Mouse (Mus musculus) urinary bladder, adult 18-20 months (tissue): Measurements from ENCODE around the gene Pin1.
"Not testable (repeated sequence)": the region's sequence is repeated elsewhere in the genome, so short reads cannot be mapped to it uniquely, and the experiment has no call there.

ENCODE experiments used
- DNase-seq, 2 experiments: peaks; one replicate each; pipeline ENCODE4 v3.0.0; 2022; ENCODE audit warnings: low spot score in 2 of 2, mixed read lengths in 2 of 2

Pin1 gene

DNA sequence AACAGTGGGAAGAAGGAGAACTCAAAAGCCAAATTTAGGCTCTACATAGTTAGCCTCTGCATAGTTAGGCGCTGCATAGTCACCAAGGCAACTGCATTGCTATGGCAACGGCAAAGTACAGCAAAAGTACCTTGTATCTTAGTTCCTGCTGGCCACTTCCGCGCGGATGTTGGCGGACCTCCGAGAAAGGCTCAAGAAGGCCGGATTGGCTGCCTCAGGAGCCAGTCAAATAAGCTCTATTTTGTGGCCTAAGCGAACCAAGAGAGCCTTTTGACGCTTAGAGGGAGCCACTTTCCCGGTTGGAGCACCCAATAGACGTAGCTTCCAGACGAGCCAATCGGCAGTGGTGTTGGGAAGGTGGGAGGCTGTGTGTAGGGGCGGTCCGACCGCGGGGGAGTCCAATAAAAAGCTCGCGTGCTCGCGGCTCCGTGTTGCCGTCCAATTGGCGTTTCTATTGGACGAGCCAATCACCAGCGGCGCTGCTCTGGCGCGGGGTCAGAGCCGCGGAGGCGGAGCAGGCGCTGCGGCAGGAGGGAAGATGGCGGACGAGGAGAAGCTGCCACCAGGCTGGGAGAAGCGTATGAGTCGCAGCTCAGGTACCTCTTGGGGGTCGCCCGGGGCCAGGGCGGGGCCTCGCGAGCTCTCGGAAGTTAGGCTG, at the start of gene Pin1:
TSS of gene Pin1 (plus strand) at position 494 of the 658 bp plus-strand sequence.
- peak; percentile 94 to 98 for DNase-seq

DNA sequence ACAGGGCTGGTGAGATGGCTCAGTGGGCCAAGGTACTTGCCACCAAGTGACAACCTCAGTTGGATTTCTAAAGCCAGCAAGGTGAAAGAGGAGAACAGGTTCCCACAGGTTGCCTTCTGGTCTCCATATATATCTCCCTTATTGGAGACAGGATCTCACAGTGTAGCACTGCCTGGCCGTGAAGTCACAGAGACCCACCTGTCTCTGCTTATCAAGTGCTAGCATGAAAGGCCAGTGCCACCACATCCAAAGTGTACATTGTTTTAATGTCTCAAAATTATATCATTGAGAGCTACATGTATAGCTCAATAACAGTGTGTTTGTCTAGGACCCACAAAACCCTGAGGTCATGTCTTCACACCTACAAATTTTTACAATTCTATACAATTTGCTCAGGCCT, 45.6 kb upstream of the Pin1 start:
- DNase-seq: no peak

DNA sequence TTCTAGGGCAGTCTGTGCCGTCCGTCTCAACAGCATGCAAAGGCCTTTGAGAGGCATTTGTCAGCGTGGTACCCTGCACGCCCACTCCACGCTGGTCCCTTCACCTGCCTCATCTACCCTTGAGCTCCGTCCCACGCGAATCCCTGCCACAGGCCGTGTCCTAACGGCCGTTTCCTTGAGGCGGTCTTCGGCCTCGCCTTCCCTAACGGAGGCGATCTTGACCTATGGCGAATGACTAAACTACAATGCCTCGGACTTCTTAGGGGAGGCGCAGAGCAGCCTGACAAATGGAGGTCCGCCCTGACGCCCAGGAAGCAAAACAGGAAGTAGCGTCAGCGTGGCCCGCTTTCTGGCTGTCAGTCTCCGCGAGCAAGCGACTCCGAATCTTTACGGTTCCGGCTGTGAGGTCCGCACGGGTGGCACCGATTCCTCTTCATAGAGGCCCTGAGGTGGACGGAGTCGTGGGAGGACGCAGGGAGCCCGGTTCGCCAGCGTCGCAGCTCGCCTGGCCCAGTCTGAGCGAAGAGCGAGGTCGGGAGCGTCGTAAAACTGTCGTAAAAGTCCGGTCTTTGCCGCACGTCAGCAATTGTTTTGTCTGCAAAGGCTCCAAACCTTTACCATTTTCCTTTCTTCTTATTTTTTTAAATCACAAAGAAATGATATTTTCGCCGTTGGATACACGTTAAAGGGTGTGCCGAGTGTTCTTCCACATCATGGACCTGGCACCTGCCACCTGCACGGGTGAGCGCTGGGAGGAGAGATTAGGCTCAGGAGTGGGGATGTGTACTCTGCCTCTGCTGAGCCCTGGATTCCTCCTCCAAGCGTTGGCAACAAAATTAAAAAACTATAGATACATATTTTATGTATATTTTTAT, 44.6 kb upstream of the Pin1 start:
- peak; percentile 80 to 93 for DNase-seq

DNA sequence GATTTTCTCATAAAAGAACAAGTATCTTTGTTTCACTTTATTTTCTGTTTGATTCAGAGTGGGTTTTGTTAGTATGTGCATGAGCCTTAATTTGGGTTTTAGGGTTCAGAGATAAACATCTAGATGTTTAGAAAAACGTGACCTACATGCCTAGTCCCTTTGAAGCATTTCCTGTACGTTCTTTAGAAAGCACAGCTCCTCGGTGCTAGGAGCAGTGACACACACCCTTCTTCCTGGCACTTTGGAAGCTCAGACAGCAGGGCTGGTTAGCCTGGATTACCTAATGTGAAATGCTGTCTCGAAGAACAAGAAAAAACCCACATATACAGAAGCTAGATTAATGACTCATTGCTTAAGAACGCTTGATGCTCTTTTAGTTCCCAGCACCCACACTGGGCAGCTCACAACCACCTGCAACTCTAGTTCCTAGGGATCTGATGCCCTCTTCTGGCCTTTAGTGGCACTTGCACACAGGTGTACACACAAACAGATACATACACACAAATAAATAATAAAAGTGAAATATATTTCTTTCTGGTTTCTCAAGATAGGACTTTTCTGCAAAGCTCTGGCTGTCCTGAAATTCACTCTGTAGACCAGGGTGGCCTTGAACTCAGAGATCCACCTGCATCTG, 41.9 kb upstream of the Pin1 start:
- no peak for DNase-seq

DNA sequence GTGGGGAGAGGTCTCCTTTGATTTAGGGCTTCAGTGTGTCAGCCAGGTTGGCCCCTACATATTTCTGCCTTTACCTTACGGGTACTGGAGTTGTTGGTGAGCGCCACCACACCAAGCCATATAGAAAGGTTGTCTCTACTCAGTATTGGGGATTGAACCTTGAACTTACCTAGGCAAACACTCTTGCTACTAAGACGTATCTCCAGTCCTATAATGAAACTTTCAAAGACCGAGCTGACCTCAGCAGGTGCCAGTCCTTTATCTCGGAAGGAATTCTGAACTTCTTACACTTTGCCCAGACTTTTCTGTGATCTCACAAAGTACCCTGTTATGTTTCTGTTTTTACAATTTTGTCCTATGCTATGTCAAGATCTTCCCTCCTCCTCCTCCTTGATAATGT, 39.9 kb upstream of the Pin1 start:
- DNase-seq: no peak

DNA sequence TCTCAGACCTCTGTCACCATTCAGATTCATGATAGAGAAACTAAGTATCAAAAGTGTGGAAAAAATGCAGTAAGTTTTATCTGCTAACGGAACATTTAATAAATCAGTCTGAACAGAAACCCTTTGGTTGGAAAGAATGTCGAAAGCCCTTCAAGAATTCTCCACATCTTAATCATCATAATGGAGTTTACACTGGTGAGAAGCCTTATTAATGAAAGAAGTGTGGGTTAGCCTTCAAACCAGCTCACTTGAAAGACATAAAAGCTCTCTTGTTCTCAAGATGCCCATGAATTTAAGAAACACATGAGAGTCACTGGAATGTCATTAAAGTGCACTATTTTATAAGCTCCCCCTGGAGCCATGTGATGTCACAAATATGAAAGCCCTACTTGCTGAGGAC, 35.2 kb upstream of the Pin1 start:
- no peak for DNase-seq

DNA sequence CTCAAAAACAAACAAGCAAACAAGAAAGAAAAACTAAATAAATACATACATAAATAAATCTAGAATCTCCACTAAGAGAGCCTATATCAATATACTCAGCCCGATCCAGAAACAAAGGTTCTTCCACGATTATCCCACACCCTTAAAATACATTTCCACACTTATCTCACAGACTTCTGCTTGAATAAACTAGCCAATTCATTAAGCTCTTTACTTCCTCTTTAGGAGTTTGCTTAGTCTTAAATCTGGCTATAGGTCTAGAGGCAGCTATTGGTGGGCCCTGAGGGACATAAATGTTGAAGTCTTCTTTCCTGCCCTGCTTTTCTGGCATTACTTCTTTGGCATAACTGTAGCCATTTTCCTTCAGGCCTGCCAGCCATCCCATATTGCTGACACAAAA, 20.6 kb upstream of the Pin1 start:
- no peak for DNase-seq

DNA sequence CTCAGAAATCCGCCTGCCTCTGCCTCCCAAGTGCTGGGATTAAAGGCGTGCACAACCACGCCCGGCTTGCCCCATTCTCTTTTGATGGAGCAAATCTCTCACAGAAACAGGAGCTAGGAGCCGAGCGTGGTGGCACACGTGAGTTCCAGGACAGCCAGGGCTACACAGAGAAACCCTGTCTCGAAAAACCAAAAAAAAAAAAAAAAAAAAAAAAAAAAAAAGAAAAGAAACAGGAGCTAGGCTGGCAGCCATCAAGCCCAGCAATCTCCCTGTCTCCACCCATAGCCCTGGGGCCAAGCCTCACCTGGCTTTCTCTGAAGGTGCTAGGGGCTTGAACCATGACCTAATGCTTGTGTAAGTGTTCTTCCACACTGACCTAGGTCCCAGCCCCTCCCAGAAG, 16.2 kb upstream of the Pin1 start:
- DNase-seq: not testable (repeated sequence)

DNA sequence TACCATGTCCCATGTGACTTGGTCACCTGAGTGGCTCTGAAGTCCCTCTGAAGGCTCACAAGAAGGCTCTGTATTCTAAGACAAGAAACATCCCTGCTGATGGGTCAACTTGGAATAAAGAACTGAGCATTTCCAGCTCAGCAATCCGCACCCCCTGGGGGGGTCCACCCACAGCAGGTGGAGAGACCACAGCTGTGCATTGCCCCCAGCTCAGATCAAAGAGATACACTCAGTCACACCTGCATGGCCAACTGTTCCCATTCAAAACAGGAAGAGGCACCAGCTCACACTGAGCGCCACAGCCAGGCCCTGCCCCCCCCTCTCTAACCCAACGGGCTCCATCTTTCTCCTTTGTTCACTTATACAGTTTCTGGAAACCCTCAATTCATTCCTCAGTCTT, 15.6 kb upstream of the Pin1 start:
- DNase-seq: no peak

DNA sequence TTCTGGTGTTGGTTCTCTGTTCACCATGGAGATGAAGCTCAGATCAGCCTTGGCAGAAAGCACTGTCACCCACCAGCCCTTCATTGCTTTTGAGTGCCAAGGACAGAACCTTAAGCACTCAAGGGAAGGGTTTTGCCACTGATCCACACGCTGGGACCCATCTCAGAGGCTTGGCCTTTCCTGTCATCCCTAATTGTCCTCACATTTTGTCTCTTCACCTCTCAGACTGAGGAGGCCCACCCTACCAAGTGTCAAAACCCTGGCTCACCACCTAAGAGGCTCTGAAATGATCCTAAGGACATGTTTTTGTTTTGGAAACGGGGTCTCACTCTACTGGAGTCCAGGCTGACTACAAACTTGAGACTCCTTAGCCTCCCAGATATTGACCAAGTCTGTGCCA, 15.1 kb upstream of the Pin1 start:
- no peak for DNase-seq

DNA sequence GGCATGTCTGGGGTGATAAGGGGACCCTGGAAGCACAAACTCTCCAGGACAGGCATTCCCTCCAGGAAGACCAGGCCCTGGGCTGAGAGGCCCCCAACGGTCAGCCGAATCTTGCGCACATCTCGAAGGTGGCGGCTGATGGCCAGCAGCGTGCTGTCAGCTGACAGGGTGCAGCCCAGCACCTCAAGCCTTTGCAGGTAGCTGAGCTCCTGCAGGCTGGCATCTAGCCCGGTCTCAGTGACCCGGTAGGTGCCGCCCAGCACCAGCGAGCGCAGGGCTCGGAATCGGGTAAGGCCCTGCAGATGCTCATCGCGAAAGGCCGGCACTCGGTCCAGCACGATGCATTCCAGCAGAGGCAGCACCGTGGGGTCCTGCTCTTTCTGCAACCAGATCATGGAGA, 13.3 kb upstream of the Pin1 start:
- DNase-seq: no peak

DNA sequence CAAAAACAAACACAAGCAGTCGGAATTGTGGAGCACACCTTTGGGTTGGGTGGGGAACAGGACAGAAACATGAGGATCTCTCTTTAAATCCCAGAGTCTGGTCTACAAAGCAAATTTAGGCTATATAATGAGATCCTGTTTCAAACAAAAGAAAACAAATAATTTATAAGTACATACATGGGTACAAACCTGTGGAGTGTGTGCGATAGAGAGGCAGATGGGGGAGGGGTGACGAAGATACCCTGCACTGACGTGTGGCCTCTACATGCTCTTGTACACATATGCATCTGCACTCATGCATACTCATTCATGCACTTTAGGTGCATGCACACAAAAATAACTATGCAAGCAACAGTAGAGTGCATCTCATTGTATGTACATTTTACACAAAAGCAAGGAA, 12.4 kb upstream of the Pin1 start:
- no peak for DNase-seq

DNA sequence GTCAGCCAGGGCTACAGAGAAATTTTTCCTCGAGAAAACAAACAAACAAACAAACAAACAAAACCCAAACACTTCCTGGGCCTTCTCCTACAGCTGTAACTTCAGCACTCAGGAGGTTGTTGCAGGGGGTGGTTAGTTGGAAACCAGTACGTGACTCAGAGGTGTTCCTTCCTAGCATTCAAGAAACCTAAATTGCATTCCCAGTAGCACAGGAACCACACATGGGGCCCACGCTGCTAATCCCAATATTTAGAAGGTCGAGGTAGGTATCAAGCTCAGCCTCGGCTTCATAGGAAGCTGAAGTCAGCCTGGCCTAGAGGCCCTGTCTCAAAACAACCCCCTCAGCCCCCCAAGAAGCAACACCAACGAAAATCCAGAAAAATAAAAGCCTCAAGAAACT, 10.4 kb upstream of the Pin1 start:
- DNase-seq: no peak

DNA sequence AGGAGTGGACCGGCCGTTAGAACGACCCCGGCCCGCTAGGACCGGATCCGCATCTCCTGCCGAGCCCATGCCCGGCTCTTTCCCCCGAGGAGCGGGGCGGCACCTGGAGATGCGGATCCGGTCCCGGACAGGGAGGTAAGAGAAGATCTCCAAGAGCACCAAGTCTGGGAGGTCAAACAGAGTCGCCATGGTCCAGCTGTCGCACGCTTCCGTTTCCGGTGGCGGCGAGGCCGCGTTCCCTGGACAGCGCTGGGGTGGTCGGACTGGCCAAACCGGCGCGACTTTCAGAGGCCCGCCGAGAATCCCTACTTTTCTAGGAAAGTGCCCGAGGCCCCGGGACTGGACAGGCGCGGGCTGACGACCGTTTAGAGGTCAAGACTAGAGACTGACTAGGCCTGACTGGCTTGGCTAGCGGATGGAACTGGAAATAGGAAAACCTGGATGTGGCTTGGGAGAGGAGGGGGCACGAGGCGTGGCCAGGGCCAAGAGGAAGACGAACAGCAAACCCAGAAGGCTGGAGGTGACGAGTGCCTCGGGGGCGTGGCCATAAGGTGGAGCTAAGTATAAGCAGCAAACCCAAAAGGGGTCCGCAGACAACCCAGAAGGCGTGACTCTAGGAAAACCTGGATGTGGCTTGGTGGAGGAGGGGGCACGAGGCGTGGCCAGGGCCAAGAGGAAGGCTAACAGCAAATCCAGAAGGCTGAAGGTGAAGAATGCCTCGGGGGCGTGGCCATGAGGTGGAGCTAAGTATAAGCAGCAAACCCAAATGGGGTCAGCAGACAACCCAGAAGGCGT, 9.6 kb upstream of the Pin1 start, which contains the start of gene Ubl5:
TSS of gene Ubl5 (plus strand) at position 778 of the 795 bp plus-strand sequence.
- DNase-seq: no peak

DNA sequence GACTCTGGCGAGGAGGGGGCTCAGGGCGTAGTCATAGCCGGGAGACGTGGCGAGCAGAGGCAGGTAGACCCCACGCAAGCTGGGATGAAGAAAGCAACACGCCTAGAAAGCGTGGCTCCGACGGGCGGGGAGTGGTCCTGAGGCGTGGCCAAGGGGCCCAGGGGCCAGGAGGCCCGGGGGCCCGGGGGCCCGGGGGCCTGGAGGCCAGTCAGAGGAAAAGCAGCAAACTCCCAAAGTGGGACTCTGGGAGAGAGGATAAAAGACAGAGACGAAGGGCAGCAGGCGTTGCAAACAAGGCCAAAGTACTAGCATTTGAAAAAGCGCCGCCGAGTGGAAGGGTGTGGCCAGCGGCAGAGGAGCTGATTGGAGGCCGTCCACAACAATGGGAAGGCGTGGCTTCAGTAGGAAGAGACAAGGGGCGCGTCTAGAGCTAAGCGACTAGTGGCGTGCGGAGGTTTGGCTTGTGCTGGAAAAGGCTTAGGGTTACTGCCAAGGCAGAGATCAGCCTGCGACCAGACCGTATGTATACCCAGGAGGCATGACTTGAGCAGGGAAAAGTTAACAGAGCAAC, 8.9 kb upstream of the Pin1 start:
- DNase-seq: peak; percentile 68 to 82

DNA sequence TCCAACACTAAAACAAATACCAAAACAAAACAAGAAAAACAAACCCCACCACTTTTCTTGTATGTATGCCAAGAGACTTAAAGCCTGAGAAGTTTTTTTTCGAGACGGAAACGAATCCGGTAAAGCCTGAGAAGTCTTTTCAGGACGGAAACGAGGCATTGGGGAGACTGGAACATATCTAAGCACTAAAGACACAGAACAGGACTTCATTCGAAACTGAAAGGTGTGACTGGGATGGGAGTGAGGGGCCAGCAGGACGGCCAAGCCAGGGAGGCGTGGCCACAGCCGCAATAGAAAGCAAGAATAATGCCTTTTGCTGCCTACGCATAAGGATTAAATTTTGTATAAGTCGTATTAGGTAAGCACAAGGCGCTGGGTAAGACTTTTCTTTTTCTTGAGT, 8.1 kb upstream of the Pin1 start:
- DNase-seq: no peak

DNA sequence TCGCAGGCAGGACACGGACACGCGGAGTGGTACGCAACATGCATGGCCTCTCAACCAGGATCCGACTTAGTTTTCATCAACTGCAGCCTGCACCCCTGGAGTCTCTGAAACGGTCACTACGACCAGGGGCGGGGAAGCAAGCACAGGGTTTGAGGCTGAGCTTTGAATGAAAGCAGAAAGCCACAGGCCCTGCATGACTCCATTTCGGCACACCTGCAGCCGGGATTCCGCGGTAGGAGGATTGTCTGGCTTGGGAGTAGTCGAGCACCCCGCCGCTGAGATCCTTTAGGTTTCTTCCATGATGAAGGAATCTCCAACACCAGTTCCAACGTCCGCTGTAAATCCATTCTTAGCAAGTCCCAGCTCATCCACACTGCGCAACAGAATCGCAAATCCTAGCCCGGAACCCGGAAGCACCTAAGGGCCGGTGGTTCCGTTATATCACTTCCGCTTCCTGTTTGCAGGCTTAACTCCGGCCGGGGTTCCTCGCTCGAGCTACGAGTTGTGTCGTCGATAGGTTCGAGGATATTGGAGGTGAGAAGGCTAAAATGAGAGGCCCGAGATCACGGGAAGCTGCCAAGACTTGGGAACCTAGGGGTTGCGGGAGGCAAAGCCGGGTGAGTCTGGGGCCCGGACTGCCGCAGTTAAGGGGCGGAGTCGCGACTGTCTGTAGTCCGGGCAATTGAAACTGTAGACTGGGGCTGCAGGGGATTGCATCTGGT, 7.4 kb upstream of the Pin1 start, which contains the start of gene Fbxl12:
TSS of gene Fbxl12 (minus strand) at position 408 of the 722 bp plus-strand sequence.
- DNase-seq: peak; percentile 62 to 78

DNA sequence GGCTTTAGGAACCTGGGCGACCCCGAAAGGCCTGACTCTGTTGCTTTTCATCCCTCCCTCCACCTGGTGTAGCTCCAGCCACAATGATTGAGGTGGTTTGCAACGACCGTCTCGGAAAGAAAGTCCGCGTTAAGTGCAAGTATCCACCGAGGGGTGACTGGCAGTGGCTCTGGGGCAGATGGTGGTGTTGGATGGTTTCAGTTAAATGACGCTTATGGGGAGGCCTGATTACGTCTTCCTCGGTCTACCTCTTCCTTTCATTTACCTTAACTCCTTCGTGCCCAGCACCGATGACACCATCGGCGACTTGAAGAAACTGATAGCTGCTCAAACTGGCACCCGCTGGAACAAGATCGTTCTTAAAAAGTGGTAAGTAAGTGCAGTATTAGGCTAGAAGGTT, 6.8 kb upstream of the Pin1 start:
- no peak for DNase-seq

DNA sequence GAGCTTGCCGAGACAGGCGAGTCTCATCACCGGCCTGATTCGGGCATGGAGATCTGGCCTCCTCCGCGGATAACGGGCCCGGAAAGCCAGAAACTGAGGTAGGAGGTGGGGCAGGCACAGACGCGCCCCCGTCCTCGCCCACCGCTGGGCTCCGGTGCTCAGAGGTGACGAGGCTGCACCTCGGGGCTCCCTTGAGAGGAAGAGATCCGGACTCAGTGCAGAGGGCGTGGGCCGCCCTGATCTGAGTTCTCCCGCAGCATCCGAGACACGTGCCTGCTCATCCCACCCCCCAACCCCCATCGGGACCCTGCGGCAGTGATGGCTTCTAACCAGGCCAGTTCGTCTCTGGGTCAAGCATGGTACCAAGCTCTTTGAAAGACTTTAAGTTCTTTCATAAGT, 364 bp downstream of the Pin1 start:
- DNase-seq: no peak

DNA sequence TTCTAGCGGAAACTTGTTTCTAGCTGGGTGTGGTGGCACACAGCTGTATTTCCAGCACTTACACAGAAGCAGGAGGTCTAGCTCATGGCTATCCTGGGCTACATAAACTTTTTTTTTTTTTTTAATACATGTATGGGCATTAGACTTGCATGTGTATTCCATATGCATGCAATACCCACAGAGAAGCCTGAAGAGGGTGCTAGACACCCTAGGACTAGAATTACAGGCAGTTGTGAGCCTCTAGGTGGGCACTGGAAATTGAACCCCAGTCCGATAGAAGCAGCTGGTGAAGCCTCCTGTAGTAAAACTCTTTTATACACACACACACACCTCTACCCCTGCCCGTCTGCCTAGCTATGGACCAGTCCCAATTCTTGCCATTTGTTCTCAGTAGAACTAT, 2.0 kb downstream of the Pin1 start:
- DNase-seq: no peak

DNA sequence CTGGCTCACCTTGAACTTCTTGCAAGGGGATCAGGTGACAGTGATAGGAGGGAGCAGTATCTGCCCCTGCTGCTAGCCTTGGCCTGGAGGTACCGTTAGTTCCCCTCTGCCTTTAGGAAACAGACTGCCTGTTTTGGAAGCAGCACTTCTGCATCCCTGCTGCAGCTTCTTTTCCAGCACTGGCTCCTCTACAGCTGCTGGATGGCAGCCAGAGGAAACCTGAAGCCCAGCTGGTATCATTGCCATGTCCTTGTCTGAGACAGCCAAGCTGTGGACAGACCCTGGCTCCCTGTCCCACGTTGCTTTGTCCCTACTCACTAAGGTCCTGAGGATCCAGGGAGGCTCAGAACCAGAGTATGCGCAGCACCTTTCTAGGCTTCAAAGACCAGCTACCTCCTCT, 5.7 kb downstream of the Pin1 start:
- no peak for DNase-seq
